Mouse (Mus musculus): Measurements from ENCODE around the gene Brip1. TPM values are rescaled to one million over a fixed set of nuclear protein-coding genes. Genes with fewer than 3 reads are reported as not detected.

The Brip1 gene
- polyA plus RNA-seq, 1 experiment from 2014 or later: 7.7 TPM

- Histone ChIP-seq H3K4me3 (no peak overlapping the region), H3K4me1 (no peaks in the 10 kb centered on the region), H3K36me3 (no peaks in the 10 kb centered on the region), H3K9me3 (no peaks in the 10 kb centered on the region), H3K27me3 (ENCODE audit: insufficient read depth, poor library complexity, severe bottlenecking) (no peaks in the 10 kb centered on the region), H3K27ac (no peak overlapping the region)
- 73% methylated on average over 8 of the region's 8 CpGs for WGBS
- DNase-seq (ENCODE audit: low spot score): no peak
Measured at GRCm38 (mm10) chr11:86050430-86051280, 150.3 kb downstream of the Brip1 start.

DNA sequence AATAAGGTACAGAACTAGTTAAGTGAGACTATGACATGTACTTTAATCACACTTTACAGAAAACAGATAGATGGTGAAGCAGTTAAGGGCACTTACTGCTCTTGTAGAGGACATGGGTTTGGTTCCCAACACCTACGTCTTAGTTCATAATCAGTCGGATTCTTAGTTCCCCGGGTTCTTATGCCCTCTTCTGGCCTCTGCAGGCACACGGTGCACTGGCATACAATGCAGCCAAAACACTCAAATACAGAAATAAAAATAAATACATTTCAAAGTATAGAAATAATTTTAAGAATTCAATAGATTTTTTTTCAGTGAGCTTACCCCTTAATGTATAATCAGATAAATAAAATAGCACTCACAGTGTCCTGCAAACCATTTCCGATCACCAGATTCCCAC is 161.0 kb downstream of the Brip1 start:
- H3K9me3 ChIP-seq: no peaks in the 10 kb centered on the region
- no peaks in the 10 kb centered on the region for H3K4me1 ChIP-seq
- H3K36me3 ChIP-seq: no peaks in the 10 kb centered on the region
- H3K4me3 ChIP-seq: no peak overlapping the region
- WGBS: 71% methylated on average over 5 of the region's 5 CpGs
- no peak for DNase-seq (ENCODE audit: low spot score)
- H3K27ac ChIP-seq: no peak overlapping the region
- H3K27me3 ChIP-seq (ENCODE audit: insufficient read depth, poor library complexity, severe bottlenecking): no peaks in the 10 kb centered on the region

DNA sequence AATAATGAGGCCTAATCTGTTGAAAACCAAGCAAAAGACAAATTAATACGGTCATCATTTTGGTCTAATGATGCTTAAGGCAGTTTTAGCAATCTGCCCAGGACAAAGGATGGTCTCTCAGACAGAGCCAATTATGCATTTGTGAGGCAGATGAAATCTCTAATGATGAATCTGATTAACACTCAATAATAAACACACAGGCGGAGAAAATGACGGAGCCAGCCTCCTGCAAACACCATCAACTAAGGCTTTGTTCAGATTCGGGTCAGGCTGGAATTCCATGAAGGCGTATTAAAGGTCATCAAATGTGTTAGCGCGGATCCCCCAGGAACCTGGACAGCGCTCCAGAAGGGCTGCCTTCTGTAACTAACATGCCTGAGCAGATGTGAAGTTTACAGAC is 161.6 kb downstream of the Brip1 start:
- DNase-seq (ENCODE audit: low spot score): no peak
- Histone ChIP-seq H3K27me3 (ENCODE audit: insufficient read depth, poor library complexity, severe bottlenecking) (no peaks in the 10 kb centered on the region), H3K4me1 (no peaks in the 10 kb centered on the region), H3K36me3 (no peaks in the 10 kb centered on the region), H3K4me3 (no peak overlapping the region), H3K27ac (no peak overlapping the region), H3K9me3 (no peaks in the 10 kb centered on the region)
- 85% methylated on average over 8 of the region's 8 CpGs for WGBS

GRCm38 (mm10) chr11:86038701-86039100 is 162.3 kb downstream of the Brip1 start:
- no peaks in the 10 kb centered on the region for H3K9me3 ChIP-seq
- DNase-seq (ENCODE audit: low spot score): no peak
- no peaks in the 10 kb centered on the region for H3K4me1 ChIP-seq
- H3K36me3 ChIP-seq: no peaks in the 10 kb centered on the region
- H3K4me3 ChIP-seq: no peak overlapping the region
- 81% methylated on average over 13 of the region's 13 CpGs for WGBS
- no peaks in the 10 kb centered on the region for H3K27me3 ChIP-seq (ENCODE audit: insufficient read depth, poor library complexity, severe bottlenecking)
- no peak overlapping the region for H3K27ac ChIP-seq

DNA sequence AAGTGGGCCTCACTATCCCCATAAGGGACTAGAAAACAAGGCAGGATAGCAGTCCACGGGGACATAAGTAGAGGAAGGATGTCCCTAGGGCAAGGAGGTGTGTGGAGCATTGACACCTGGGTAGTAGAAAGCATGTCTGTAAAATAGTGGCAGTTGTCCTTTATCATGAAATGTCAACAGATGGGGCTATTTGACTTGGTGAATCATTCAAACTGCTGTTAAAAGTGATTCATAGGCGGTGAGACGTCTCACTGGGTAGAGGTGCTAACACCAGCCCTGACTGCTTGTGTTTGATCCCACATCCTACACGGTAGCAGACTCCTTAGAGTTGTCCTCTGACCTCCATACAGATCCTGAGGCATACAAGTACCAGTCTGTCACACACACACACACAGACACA is 168.1 kb downstream of the Brip1 start:
- DNase-seq (ENCODE audit: low spot score): no peak
- H3K9me3 ChIP-seq: no peaks in the 10 kb centered on the region
- no peak overlapping the region for H3K27ac ChIP-seq
- no peaks in the 10 kb centered on the region for H3K36me3 ChIP-seq
- 47% methylated on average over 4 of the region's 4 CpGs for WGBS
- no peaks in the 10 kb centered on the region for H3K27me3 ChIP-seq (ENCODE audit: insufficient read depth, poor library complexity, severe bottlenecking)
- no peak overlapping the region for H3K4me3 ChIP-seq
- peaks cover 9% of the 10 kb centered on the region for H3K4me1 ChIP-seq

- 86% methylated on average over 5 of the region's 5 CpGs for WGBS
- H3K4me3 ChIP-seq: no peak overlapping the region
- no peaks in the 10 kb centered on the region for H3K36me3 ChIP-seq
- H3K4me1 ChIP-seq: peaks cover 9% of the 10 kb centered on the region
- no peak overlapping the region for H3K27ac ChIP-seq
- DNase-seq (ENCODE audit: low spot score): no peak
- H3K27me3 ChIP-seq (ENCODE audit: insufficient read depth, poor library complexity, severe bottlenecking): no peaks in the 10 kb centered on the region
- H3K9me3 ChIP-seq: no peaks in the 10 kb centered on the region
Measured at GRCm38 (mm10) chr11:86028034-86028433, 173.0 kb downstream of the Brip1 start.

GRCm38 (mm10) chr11:86026556-86027194 is 174.3 kb downstream of the Brip1 start:
- no peaks in the 10 kb centered on the region for H3K9me3 ChIP-seq
- H3K4me3 ChIP-seq: no peak overlapping the region
- no peak for DNase-seq (ENCODE audit: low spot score)
- H3K36me3 ChIP-seq: no peaks in the 10 kb centered on the region
- WGBS: 24% methylated on average over 7 of the region's 7 CpGs
- no peak overlapping the region for H3K27ac ChIP-seq
- peaks cover under 1% of the 10 kb centered on the region; the same call in 1 of the 2 replicates for H3K4me1 ChIP-seq
- H3K27me3 ChIP-seq (ENCODE audit: insufficient read depth, poor library complexity, severe bottlenecking): no peaks in the 10 kb centered on the region

GRCm38 (mm10) chr11:86022439-86022838 is 178.6 kb downstream of the Brip1 start:
- 61% methylated on average over 4 of the region's 4 CpGs for WGBS
- Histone ChIP-seq H3K27me3 (ENCODE audit: insufficient read depth, poor library complexity, severe bottlenecking) (no peaks in the 10 kb centered on the region), H3K9me3 (no peaks in the 10 kb centered on the region), H3K36me3 (no peaks in the 10 kb centered on the region), H3K27ac (no peak overlapping the region), H3K4me1 (no peaks in the 10 kb centered on the region), H3K4me3 (no peak overlapping the region)
- no peak for DNase-seq (ENCODE audit: low spot score)

DNA sequence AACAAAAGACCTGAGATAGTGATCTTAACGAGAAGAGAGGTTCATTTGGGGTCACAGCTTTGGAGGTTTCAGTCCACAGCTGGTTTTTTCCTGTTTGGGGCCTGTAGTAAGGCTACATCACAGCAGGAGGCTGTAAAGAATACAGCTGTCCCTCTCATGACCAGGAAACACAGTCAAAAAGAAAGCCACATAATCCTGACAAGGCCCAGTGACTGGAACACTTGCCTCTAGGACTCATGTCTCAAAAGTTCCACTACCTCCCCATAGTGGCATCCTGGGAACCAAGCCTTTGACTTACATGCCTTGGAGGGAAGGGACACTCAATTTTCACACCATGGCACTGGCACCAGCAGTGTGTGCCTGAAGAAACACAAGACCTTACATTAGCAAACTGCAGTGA is 181.0 kb downstream of the Brip1 start:
- no peak for DNase-seq (ENCODE audit: low spot score)
- no peaks in the 10 kb centered on the region for H3K27me3 ChIP-seq (ENCODE audit: insufficient read depth, poor library complexity, severe bottlenecking)
- WGBS: 65% methylated on average over 1 of the region's 1 CpGs
- no peaks in the 10 kb centered on the region for H3K9me3 ChIP-seq
- no peak overlapping the region for H3K4me3 ChIP-seq
- H3K27ac ChIP-seq: no peak overlapping the region
- H3K36me3 ChIP-seq: no peaks in the 10 kb centered on the region
- H3K4me1 ChIP-seq: no peaks in the 10 kb centered on the region

- DNase-seq (ENCODE audit: low spot score): no peak
- no peaks in the 10 kb centered on the region for H3K9me3 ChIP-seq
- H3K36me3 ChIP-seq: no peaks in the 10 kb centered on the region
- H3K4me1 ChIP-seq: no peaks in the 10 kb centered on the region
- H3K27me3 ChIP-seq (ENCODE audit: insufficient read depth, poor library complexity, severe bottlenecking): no peaks in the 10 kb centered on the region
- H3K27ac ChIP-seq: no peak overlapping the region
- H3K4me3 ChIP-seq: no peak overlapping the region
- 86% methylated on average over 11 of the region's 11 CpGs for WGBS
Measured at GRCm38 (mm10) chr11:86016242-86016641, 184.8 kb downstream of the Brip1 start.

DNA sequence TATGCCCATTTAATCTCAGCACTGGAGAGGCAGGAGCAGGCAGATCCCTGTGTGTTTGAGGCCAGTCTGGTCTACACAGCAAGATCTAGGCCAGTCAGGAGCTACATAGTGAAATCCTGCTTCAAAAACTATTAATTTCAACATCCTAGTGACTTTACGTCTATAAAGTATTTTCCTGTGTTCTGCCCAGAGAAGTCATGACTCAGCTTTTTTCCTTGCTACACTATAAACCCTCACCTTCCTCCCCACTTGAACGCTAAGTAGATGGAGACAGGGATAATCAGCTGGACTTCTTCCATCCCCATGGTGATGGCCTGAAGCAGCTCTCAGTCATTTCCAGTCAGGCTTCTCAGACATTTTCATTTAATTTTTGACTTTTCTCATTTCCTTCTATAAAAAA is 187.9 kb downstream of the Brip1 start:
- H3K4me1 ChIP-seq: no peaks in the 10 kb centered on the region
- no peak for DNase-seq (ENCODE audit: low spot score)
- H3K36me3 ChIP-seq: no peaks in the 10 kb centered on the region
- H3K4me3 ChIP-seq: no peak overlapping the region
- H3K27ac ChIP-seq: no peak overlapping the region
- no peaks in the 10 kb centered on the region for H3K27me3 ChIP-seq (ENCODE audit: insufficient read depth, poor library complexity, severe bottlenecking)
- no peaks in the 10 kb centered on the region for H3K9me3 ChIP-seq
- WGBS: 73% methylated on average over 2 of the region's 2 CpGs

DNA sequence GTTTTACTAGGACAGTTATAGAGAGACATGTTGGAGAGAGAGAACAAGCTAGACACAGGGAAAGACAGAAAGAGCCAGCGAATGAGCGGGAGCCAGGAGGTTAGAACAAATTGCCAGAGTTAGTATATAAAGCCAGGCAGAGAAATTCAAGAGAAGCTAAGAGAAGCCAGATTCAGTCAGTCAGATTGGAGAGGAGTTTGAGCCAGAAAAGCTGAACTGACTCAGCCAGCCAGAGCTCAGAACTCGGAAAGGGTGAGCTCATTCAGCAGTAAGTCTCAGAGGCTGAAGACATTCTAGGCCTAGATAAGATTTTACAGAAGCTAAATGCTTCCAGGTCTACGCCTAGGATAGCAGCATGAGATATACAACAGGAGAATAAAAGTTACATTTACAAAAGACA is 190.5 kb downstream of the Brip1 start:
- no peak for DNase-seq (ENCODE audit: low spot score)
- Histone ChIP-seq H3K4me1 (no peaks in the 10 kb centered on the region), H3K27me3 (ENCODE audit: insufficient read depth, poor library complexity, severe bottlenecking) (no peaks in the 10 kb centered on the region), H3K36me3 (no peaks in the 10 kb centered on the region), H3K27ac (no peak overlapping the region), H3K9me3 (no peaks in the 10 kb centered on the region), H3K4me3 (no peak overlapping the region)
- 80% methylated on average over 4 of the region's 4 CpGs for WGBS

DNA sequence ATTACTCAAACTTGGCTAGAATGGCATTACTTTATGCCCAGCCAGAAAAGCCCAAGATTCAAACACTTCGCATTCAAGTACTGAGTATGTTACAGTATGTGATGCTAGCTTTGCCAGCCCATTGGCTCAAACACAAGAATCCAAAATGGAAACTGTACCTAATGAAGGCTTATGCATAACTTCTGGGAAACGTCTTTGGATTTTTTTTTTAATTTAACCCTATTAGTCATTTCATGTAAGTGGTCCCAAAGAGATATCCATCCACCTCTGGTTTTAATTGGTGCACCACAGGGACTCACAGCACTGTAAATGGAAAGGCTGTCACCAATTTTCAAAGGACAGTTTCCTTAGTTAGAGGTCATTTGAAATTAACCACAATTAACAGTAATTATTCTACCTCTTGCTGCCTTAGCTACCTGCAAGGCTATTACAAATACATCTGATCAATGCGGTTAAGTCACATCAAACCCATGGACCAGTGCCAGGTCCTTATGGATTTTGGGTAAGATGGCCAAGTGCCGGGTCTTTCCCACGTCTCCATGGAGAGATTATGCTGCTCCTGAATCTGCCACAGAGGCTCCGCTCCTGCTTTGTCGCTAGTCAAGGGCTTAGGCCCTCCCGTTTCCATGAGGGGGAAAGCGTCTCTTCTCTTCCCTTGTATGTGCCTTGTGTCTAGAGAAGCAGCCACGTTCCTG is 192.6 kb downstream of the Brip1 start:
- DNase-seq (ENCODE audit: low spot score): no peak
- H3K4me1 ChIP-seq: no peaks in the 10 kb centered on the region
- 0 out of 2 replicates have a peak, but pooled peaks cover 7% of the 10 kb centered on the region for H3K27me3 ChIP-seq (ENCODE audit: insufficient read depth, poor library complexity, severe bottlenecking)
- H3K9me3 ChIP-seq: no peaks in the 10 kb centered on the region
- WGBS: 76% methylated on average over 10 of the region's 10 CpGs
- H3K27ac ChIP-seq: no peak overlapping the region
- no peaks in the 10 kb centered on the region for H3K36me3 ChIP-seq
- no peak overlapping the region for H3K4me3 ChIP-seq

All from heart, embryonic 10.5 days (tissue).